Mouse (Mus musculus) CH12F3 (cell line): ENCODE measurements around the gene Duxf3.
"Not testable (repeated sequence)": the region's sequence is repeated elsewhere in the genome, so short reads cannot be mapped to it uniquely, and the experiment has no call there.

Experiments
- in situ Hi-C: fragments of 300-500 bp; cut with MboI; formaldehyde crosslinking; loops from 2 replicates; pipeline ENCODE4 v1.14.3; 2020; ENCODE audit warnings: low sequenced_read_pairs

Duxf3 gene

GRCm38 (mm10) chr10:58223972-58224805 lies 8.3 kb downstream of the Duxf3 start:
- in situ Hi-C loops: not testable (repeated sequence)

- in situ Hi-C loops: not testable (repeated sequence)
Observed at GRCm38 (mm10) chr10:58223161-58223560, 9.3 kb downstream of the Duxf3 start.

- in situ Hi-C loops: not testable (repeated sequence)
Observed at GRCm38 (mm10) chr10:58221571-58221970, 10.9 kb downstream of the Duxf3 start.

- in situ Hi-C loops: no loop called here
Observed at GRCm38 (mm10) chr10:58220726-58221125, 11.7 kb downstream of the Duxf3 start.

- in situ Hi-C loops: no loop called here
Observed at GRCm38 (mm10) chr10:58217366-58217765, 15.1 kb downstream of the Duxf3 start.

GRCm38 (mm10) chr10:58215353-58215752 lies 17.1 kb downstream of the Duxf3 start:
- in situ Hi-C loops: no loop called here

- in situ Hi-C loops: no loop called here
Observed at GRCm38 (mm10) chr10:58214934-58215333, 17.5 kb downstream of the Duxf3 start.

GRCm38 (mm10) chr10:58214497-58214896 lies 18.0 kb downstream of the Duxf3 start:
- in situ Hi-C loops: no loop called here

- in situ Hi-C loops: no loop called here
Observed at GRCm38 (mm10) chr10:58212230-58212629, 20.2 kb downstream of the Duxf3 start.

- in situ Hi-C loops: no loop called here
Observed at GRCm38 (mm10) chr10:58211213-58211612, 21.3 kb downstream of the Duxf3 start.

GRCm38 (mm10) chr10:58210514-58210913 lies 22.0 kb downstream of the Duxf3 start:
- in situ Hi-C loops: no loop called here

- in situ Hi-C loops: no loop called here
Observed at GRCm38 (mm10) chr10:58209710-58210467, 22.6 kb downstream of the Duxf3 start.

- in situ Hi-C loops: no loop called here
Observed at GRCm38 (mm10) chr10:58206639-58207404, 25.7 kb downstream of the Duxf3 start.

GRCm38 (mm10) chr10:58205986-58206385 lies 26.5 kb downstream of the Duxf3 start:
- in situ Hi-C loops: no loop called here
